Mouse (Mus musculus): ENCODE results near the gene Ecm2. TPM values are rescaled to one million over a fixed set of nuclear protein-coding genes. Genes with fewer than 3 reads are reported as not detected.
A peak's percentile ranks its signal among the peaks of the same experiment; 100 is the strongest.

Ecm2 gene
- total and polyA plus RNA-seq, 2 experiments from 2014 or later: 1.8 to 2.0 TPM

- WGBS: 92% methylated on average over 6 of the region's 6 CpGs
- TF ChIP-seq CTCF (IDR thresholded peaks at IDR 0.05; ENCODE audit: low read depth): no peak
Measured at GRCm38 (mm10) chr13:49478851-49479374, 25.7 kb upstream of the Ecm2 start.

GRCm38 (mm10) chr13:49479399-49479798, 25.2 kb upstream of the Ecm2 start:
- Histone ChIP-seq H3K4me3 (ENCODE audit: low read depth, low read length) (no peak overlapping the region), H3K4me2 (ENCODE audit: low read depth) (no peak overlapping the region), H3K27me3 (ENCODE audit: insufficient read depth, low read length) (no peaks in the 10 kb centered on the region), H3K4me1 (ENCODE audit: insufficient read depth) (no peaks in the 10 kb centered on the region), H3K9me3 (ENCODE audit: low read length) (no peaks in the 10 kb centered on the region), H3K27ac (ENCODE audit: low read depth, low read length) (no peak overlapping the region), H3K9ac (no peak overlapping the region), H3K36me3 (ENCODE audit: insufficient read depth) (no peaks in the 10 kb centered on the region)
- no peak for DNase-seq
- TF ChIP-seq CTCF (IDR thresholded peaks at IDR 0.05; ENCODE audit: low read depth): no peak
- ATAC-seq: no peak
- WGBS: 62% methylated on average over 4 of the region's 4 CpGs

More at GRCm38 (mm10) chr13:49478851-49479374, 25.7 kb upstream of the Ecm2 start:
- Histone ChIP-seq H3K27ac (ENCODE audit: low read depth, low read length) (no peak overlapping the region), H3K9ac (no peak overlapping the region), H3K4me2 (ENCODE audit: low read depth) (no peak overlapping the region), H3K27me3 (ENCODE audit: insufficient read depth, low read length) (no peaks in the 10 kb centered on the region), H3K4me1 (ENCODE audit: insufficient read depth) (no peaks in the 10 kb centered on the region), H3K4me3 (ENCODE audit: low read depth, low read length) (no peak overlapping the region), H3K9me3 (ENCODE audit: low read length) (no peaks in the 10 kb centered on the region), H3K36me3 (ENCODE audit: insufficient read depth) (no peaks in the 10 kb centered on the region)
- ATAC-seq (no peak), DNase-seq (no peak)

GRCm38 (mm10) chr13:49480057-49480456, 24.6 kb upstream of the Ecm2 start:
- Histone ChIP-seq H3K9ac (no peak overlapping the region), H3K27ac (ENCODE audit: low read depth, low read length) (no peak overlapping the region), H3K4me2 (ENCODE audit: low read depth) (no peak overlapping the region), H3K36me3 (ENCODE audit: insufficient read depth) (no peaks in the 10 kb centered on the region), H3K4me1 (ENCODE audit: insufficient read depth) (no peaks in the 10 kb centered on the region), H3K4me3 (ENCODE audit: low read depth, low read length) (no peak overlapping the region), H3K9me3 (ENCODE audit: low read length) (no peaks in the 10 kb centered on the region), H3K27me3 (ENCODE audit: insufficient read depth, low read length) (no peaks in the 10 kb centered on the region)
- ATAC-seq (peak; percentile 64; the same call in 1 of the 2 replicates), DNase-seq (peak; percentile 21)
- TF ChIP-seq CTCF (IDR thresholded peaks at IDR 0.05; ENCODE audit: low read depth): no peak
- 43% methylated on average over 2 of the region's 2 CpGs for WGBS

- 39% methylated on average over 5 of the region's 5 CpGs for WGBS
Measured at GRCm38 (mm10) chr13:49480551-49480950, 24.1 kb upstream of the Ecm2 start.

GRCm38 (mm10) chr13:49485388-49485787, 19.2 kb upstream of the Ecm2 start:
- no peak overlapping the region for H3K4me3 ChIP-seq (ENCODE audit: low read depth, low read length)
- ATAC-seq (peak; percentile 68), DNase-seq (peak; percentile 40)
- no peak for TF ChIP-seq CTCF (IDR thresholded peaks at IDR 0.05; ENCODE audit: low read depth)
- H3K9me3 ChIP-seq (ENCODE audit: low read length): no peaks in the 10 kb centered on the region
- no peak overlapping the region for H3K27ac ChIP-seq (ENCODE audit: low read depth, low read length)
- WGBS: 75% methylated on average over 5 of the region's 5 CpGs
- no peaks in the 10 kb centered on the region for H3K36me3 ChIP-seq (ENCODE audit: insufficient read depth)
- no peaks in the 10 kb centered on the region for H3K27me3 ChIP-seq (ENCODE audit: insufficient read depth, low read length)
- H3K9ac ChIP-seq: no peak overlapping the region
- H3K4me1 ChIP-seq (ENCODE audit: insufficient read depth): no peaks in the 10 kb centered on the region
- no peak overlapping the region for H3K4me2 ChIP-seq (ENCODE audit: low read depth)

More at GRCm38 (mm10) chr13:49480551-49480950, 24.1 kb upstream of the Ecm2 start:
- TF ChIP-seq CTCF (IDR thresholded peaks at IDR 0.05; ENCODE audit: low read depth): no peak
- H3K27me3 ChIP-seq (ENCODE audit: insufficient read depth, low read length): no peaks in the 10 kb centered on the region
- DNase-seq (no peak), ATAC-seq (no peak)
- H3K36me3 ChIP-seq (ENCODE audit: insufficient read depth): no peaks in the 10 kb centered on the region
- H3K9me3 ChIP-seq (ENCODE audit: low read length): no peaks in the 10 kb centered on the region
- no peaks in the 10 kb centered on the region for H3K4me1 ChIP-seq (ENCODE audit: insufficient read depth)
- no peak overlapping the region for H3K9ac ChIP-seq
- no peak overlapping the region for H3K27ac ChIP-seq (ENCODE audit: low read depth, low read length)
- H3K4me3 ChIP-seq (ENCODE audit: low read depth, low read length): no peak overlapping the region
- H3K4me2 ChIP-seq (ENCODE audit: low read depth): no peak overlapping the region

- no peak for DNase-seq
- H3K4me1 ChIP-seq (ENCODE audit: insufficient read depth): no peaks in the 10 kb centered on the region
- no peak within 1 kb of the TSS for H3K9ac ChIP-seq
- H3K27ac ChIP-seq (ENCODE audit: low read depth, low read length): no peak within 1 kb of the TSS
- H3K4me3 ChIP-seq (ENCODE audit: low read depth, low read length): no peak within 1 kb of the TSS
- no peaks in the 10 kb centered on the region for H3K9me3 ChIP-seq (ENCODE audit: low read length)
- H3K36me3 ChIP-seq (ENCODE audit: insufficient read depth): no peaks in the 10 kb centered on the region
- no peak for ATAC-seq
- H3K4me2 ChIP-seq (ENCODE audit: low read depth): no peak within 1 kb of the TSS
- no peaks in the 10 kb centered on the region for H3K27me3 ChIP-seq (ENCODE audit: insufficient read depth, low read length)
- WGBS: 79% methylated on average over 6 of the region's 6 CpGs
- TF ChIP-seq CTCF (IDR thresholded peaks at IDR 0.05; ENCODE audit: low read depth): no peak
Measured at GRCm38 (mm10) chr13:49492376-49493368, 11.9 kb upstream of the Ecm2 start, which contains the start of gene Tes3-ps. Tes3-ps (plus strand) TSS chr13:49493318.

- Histone ChIP-seq H3K4me1 (ENCODE audit: insufficient read depth) (no peaks in the 10 kb centered on the region), H3K4me2 (ENCODE audit: low read depth) (no peak overlapping the region), H3K4me3 (ENCODE audit: low read depth, low read length) (no peak overlapping the region), H3K27ac (ENCODE audit: low read depth, low read length) (no peak overlapping the region), H3K9ac (no peak overlapping the region), H3K9me3 (ENCODE audit: low read length) (no peaks in the 10 kb centered on the region), H3K27me3 (ENCODE audit: insufficient read depth, low read length) (no peaks in the 10 kb centered on the region), H3K36me3 (ENCODE audit: insufficient read depth) (no peaks in the 10 kb centered on the region)
- no peak for ATAC-seq
- no peak for TF ChIP-seq CTCF (IDR thresholded peaks at IDR 0.05; ENCODE audit: low read depth)
- DNase-seq: no peak
- WGBS: 91% methylated on average over 4 of the region's 4 CpGs
Measured at GRCm38 (mm10) chr13:49505776-49506175, 1.2 kb downstream of the Ecm2 start.
